Mouse (Mus musculus) hindbrain, embryonic 15.5 days (tissue): ENCODE measurements at regions not wholly inside any gene's neighbourhood (a gene's known extent, or its start where the extent isn't known, plus 50 kb on each side); places are given as distances from the start of the nearest gene placed in this dataset.

Experiments used
- ATAC-seq: fragments of 200-750 bp; cut with Nextera tagmentation; 2 replicates; pipeline ENCODE4 v1.8.0; 2017; ENCODE audit warnings: low read depth, moderate number of reproducible peaks, moderate TSS enrichment; ENCODE audit not compliant: low FRiP score
- H3K27ac ChIP-seq: fragments of 300-500 bp; sonication (generic); replicated peaks from 2 replicates; pipeline ENCODE4 v1.5.1; 2015; ENCODE audit warnings: mild to moderate bottlenecking, inconsistent platforms
- H3K27me3 ChIP-seq: fragments of 300-500 bp; sonication (generic); 2 replicates; pipeline ENCODE4 v1.6.1; 2015; ENCODE audit warnings: control low read depth, inconsistent platforms
- H3K36me3 ChIP-seq: fragments of 300-500 bp; sonication (generic); 2 replicates; pipeline ENCODE4 v1.6.1; 2015; ENCODE audit warnings: control low read depth, inconsistent platforms
- H3K4me1 ChIP-seq: fragments of 300-500 bp; sonication (generic); replicated peaks from 2 replicates; pipeline ENCODE4 v1.6.1; 2015; ENCODE audit warnings: control low read depth, inconsistent platforms
- H3K4me2 ChIP-seq: fragments of 300-500 bp; sonication (generic); 2 replicates; pipeline ENCODE4 v1.6.1; 2015; ENCODE audit warnings: moderate library complexity, mild to moderate bottlenecking, inconsistent platforms
- H3K4me3 ChIP-seq: fragments of 300-500 bp; sonication (generic); 2 replicates; pipeline ENCODE4 v1.5.1; 2015; ENCODE audit warnings: mild to moderate bottlenecking, inconsistent platforms
- H3K9ac ChIP-seq: fragments of 300-500 bp; sonication (generic); 2 replicates; pipeline ENCODE4 v1.6.1; 2015; ENCODE audit warnings: inconsistent platforms
- H3K9me3 ChIP-seq: fragments of 300-500 bp; sonication (generic); 2 replicates; pipeline ENCODE4 v1.6.1; 2016; ENCODE audit warnings: control low read depth, inconsistent platforms
- WGBS: fragments of 180-500 bp; shearing (Covaris S2); methylation state at CpG from one replicate; pipeline ENCODE4 v1.1.7; 2015; 5-methylcytosine and 5-hydroxymethylcytosine counted together

DNA sequence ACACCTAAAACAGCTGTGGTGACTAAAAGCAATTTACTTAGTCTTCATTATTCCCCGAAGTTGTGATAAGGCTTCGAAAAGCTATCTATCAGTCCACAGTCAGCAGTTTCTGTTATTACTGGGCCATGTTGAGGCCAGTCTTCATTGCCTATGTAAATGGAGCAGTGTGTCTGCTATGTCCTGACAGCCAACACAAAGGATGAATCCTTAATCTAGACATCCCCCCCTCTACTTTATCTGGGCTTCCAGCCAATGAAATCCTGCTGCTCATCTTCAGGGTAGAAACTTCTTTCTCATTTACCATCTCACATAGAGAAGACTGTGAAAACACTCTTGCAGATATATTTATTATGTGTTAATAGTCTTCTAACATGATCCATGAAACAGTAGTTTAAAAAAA lies 1817.9 kb upstream of the Tmeff2 start:
- Histone ChIP-seq H3K9ac (no peak overlapping the region), H3K36me3 (no peaks in the 10 kb centered on the region), H3K9me3 (no peaks in the 10 kb centered on the region), H3K27ac (no peak overlapping the region), H3K4me3 (no peak overlapping the region), H3K27me3 (no peaks in the 10 kb centered on the region), H3K4me2 (no peak overlapping the region), H3K4me1 (no peaks in the 10 kb centered on the region)
- ATAC-seq: peak; percentile 56; the same call in 1 of the 2 replicates
- 61% methylated on average over 2 of the region's 2 CpGs for WGBS

- Histone ChIP-seq H3K27me3 (no peaks in the 10 kb centered on the region), H3K9me3 (no peaks in the 10 kb centered on the region), H3K27ac (no peak overlapping the region), H3K4me2 (no peak overlapping the region), H3K4me3 (no peak overlapping the region), H3K36me3 (no peaks in the 10 kb centered on the region), H3K9ac (no peak overlapping the region), H3K4me1 (no peaks in the 10 kb centered on the region)
- WGBS: 51% methylated on average over 2 of the region's 2 CpGs
- ATAC-seq: no peak
These were observed 1800.9 kb upstream of the Tmeff2 start for GRCm38 (mm10) chr1:49099573-49099972.

DNA sequence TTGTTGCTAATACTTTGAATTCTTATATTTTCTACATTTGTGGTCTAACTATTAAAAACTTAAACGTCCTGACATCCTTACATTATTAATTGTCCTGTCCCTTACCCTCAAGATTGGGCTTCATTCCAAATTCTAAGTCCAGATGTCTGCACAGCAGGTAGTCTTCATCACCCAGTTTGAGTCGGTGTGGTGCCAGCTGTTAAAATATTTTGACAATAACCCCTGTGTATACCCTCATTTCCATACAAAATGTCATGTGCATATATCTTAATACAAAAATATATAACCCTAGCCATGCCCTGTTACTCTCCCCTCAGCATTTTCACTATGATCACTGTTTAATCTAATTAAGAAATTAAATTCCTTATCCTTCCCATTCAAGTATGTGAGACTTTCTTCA lies 1791.4 kb upstream of the Tmeff2 start:
- Histone ChIP-seq H3K9ac (no peak overlapping the region), H3K4me2 (no peak overlapping the region), H3K27ac (no peak overlapping the region), H3K27me3 (no peaks in the 10 kb centered on the region), H3K36me3 (no peaks in the 10 kb centered on the region), H3K4me1 (no peaks in the 10 kb centered on the region), H3K9me3 (no peaks in the 10 kb centered on the region), H3K4me3 (no peak overlapping the region)
- ATAC-seq: 0 out of 2 replicates have a peak, but pooled peaks have one; percentile 30
- 35% methylated on average over 2 of the region's 2 CpGs for WGBS

GRCm38 (mm10) chr1:49109511-49109910 lies 1790.9 kb upstream of the Tmeff2 start:
- Histone ChIP-seq H3K4me3 (no peak overlapping the region), H3K4me2 (no peak overlapping the region), H3K27me3 (no peaks in the 10 kb centered on the region), H3K36me3 (no peaks in the 10 kb centered on the region), H3K9ac (no peak overlapping the region), H3K9me3 (no peaks in the 10 kb centered on the region), H3K27ac (no peak overlapping the region), H3K4me1 (no peaks in the 10 kb centered on the region)
- 90% methylated on average over 1 of the region's 1 CpGs for WGBS
- no peak for ATAC-seq
